Mouse (Mus musculus): Measurements from ENCODE around the gene Stat2. TPM values are rescaled to one million over a fixed set of nuclear protein-coding genes. Genes with fewer than 3 reads are reported as not detected.
"Not testable (repeated sequence)": the region's sequence is repeated elsewhere in the genome, so short reads cannot be mapped to it uniquely, and the experiment has no call there.

Stat2 gene
- polyA plus RNA-seq, 1 experiment from 2014 or later = 16.4 TPM

DNA sequence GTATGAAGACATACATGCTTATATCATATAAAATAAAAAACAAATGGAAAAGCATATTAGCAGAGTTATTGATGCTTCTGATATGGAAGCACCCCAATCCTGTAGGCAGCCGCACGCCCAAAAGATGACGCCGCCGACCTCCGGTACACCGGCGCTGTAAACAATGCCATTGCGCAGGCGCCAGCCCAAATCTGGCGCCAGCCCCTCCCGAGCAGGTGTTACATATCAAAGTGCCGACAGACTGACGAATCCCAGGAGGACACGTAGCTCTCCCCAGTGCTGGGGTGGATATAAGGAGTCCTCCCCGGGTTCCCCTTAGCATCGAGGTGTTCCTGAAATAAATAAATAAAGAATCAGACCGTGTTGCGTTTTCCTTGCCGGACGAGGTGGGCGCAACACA, 8.1 kb upstream of the Stat2 start:
- H3K36me3 ChIP-seq (ENCODE audit: control insufficient read depth, insufficient read depth, low read length) = no peaks in the 10 kb centered on the region
- H3K27ac ChIP-seq (ENCODE audit: low read depth, low read length) = no peak overlapping the region
- H3K4me1 ChIP-seq (replicated peaks; ENCODE audit: control insufficient read depth, insufficient read depth, low read length) = no peaks in the 10 kb centered on the region
- 84% methylated on average over 22 of the region's 22 CpGs for WGBS
- no peak overlapping the region for H3K4me3 ChIP-seq (ENCODE audit: low read depth, low read length)
- no peaks in the 10 kb centered on the region for H3K9me3 ChIP-seq (ENCODE audit: control insufficient read depth, low read length)
- DNase-seq (ENCODE audit: low spot score) = no peak
- H3K27me3 ChIP-seq (ENCODE audit: control insufficient read depth, insufficient read depth, low read length) = no peaks in the 10 kb centered on the region
- H3K9ac ChIP-seq (ENCODE audit: low read length) = no peak overlapping the region
- H3K4me2 ChIP-seq (ENCODE audit: low read depth, low read length, severe bottlenecking) = no peak overlapping the region
- ATAC-seq (replicated peaks; ENCODE audit: low FRiP score) = no peak

GRCm38 (mm10) chr10:128263393-128264310, 6.7 kb upstream of the Stat2 start:
- Histone ChIP-seq H3K36me3 (ENCODE audit: control insufficient read depth, insufficient read depth, low read length) (no peaks in the 10 kb centered on the region), H3K4me1 (replicated peaks; ENCODE audit: control insufficient read depth, insufficient read depth, low read length) (no peaks in the 10 kb centered on the region), H3K4me2 (ENCODE audit: low read depth, low read length, severe bottlenecking) (no peak overlapping the region), H3K27ac (ENCODE audit: low read depth, low read length) (no peak overlapping the region), H3K9me3 (ENCODE audit: control insufficient read depth, low read length) (no peaks in the 10 kb centered on the region), H3K27me3 (ENCODE audit: control insufficient read depth, insufficient read depth, low read length) (no peaks in the 10 kb centered on the region), H3K9ac (ENCODE audit: low read length) (no peak overlapping the region), H3K4me3 (ENCODE audit: low read depth, low read length) (no peak overlapping the region)
- WGBS = 87% methylated on average over 6 of the region's 6 CpGs
- DNase-seq (ENCODE audit: low spot score) = no peak
- no peak for ATAC-seq (replicated peaks; ENCODE audit: low FRiP score)

DNA sequence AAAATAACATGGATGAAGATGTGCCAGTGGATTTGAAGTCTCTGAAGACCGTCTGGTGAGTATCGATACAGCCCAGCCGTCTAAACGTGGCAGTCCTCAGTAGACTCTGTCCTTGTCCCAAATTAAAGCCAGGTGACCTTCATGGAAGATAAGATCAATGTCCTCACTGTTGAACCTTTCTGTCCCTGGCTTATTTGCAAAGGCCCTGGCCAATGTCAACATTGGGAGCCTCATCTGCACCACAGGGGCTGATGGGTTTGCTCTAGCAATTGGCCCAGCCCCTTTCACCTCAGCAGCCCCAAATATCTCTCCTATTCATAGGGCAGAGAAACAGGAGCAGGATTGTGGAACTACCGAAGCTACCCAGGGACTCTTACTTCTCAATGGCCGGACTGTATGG, 2.0 kb upstream of the Stat2 start, which contains the start of gene Apof:
Apof (plus strand) TSS at position 301 of the 400 bp plus-strand sequence.
- H3K4me1 ChIP-seq (replicated peaks; ENCODE audit: control insufficient read depth, insufficient read depth, low read length) = no peaks in the 10 kb centered on the region
- WGBS = 81% methylated on average over 6 of the region's 6 CpGs
- H3K36me3 ChIP-seq (ENCODE audit: control insufficient read depth, insufficient read depth, low read length) = no peaks in the 10 kb centered on the region
- H3K9ac ChIP-seq (ENCODE audit: low read length) = no peak within 1 kb of the TSS
- ATAC-seq (replicated peaks; ENCODE audit: low FRiP score) (no peak), DNase-seq (ENCODE audit: low spot score) (no peak)
- H3K4me2 ChIP-seq (ENCODE audit: low read depth, low read length, severe bottlenecking) = no peak within 1 kb of the TSS
- no peak within 1 kb of the TSS for H3K4me3 ChIP-seq (ENCODE audit: low read depth, low read length)
- no peaks in the 10 kb centered on the region for H3K27me3 ChIP-seq (ENCODE audit: control insufficient read depth, insufficient read depth, low read length)
- H3K27ac ChIP-seq (ENCODE audit: low read depth, low read length) = no peak within 1 kb of the TSS
- H3K9me3 ChIP-seq (ENCODE audit: control insufficient read depth, low read length) = no peaks in the 10 kb centered on the region

DNA sequence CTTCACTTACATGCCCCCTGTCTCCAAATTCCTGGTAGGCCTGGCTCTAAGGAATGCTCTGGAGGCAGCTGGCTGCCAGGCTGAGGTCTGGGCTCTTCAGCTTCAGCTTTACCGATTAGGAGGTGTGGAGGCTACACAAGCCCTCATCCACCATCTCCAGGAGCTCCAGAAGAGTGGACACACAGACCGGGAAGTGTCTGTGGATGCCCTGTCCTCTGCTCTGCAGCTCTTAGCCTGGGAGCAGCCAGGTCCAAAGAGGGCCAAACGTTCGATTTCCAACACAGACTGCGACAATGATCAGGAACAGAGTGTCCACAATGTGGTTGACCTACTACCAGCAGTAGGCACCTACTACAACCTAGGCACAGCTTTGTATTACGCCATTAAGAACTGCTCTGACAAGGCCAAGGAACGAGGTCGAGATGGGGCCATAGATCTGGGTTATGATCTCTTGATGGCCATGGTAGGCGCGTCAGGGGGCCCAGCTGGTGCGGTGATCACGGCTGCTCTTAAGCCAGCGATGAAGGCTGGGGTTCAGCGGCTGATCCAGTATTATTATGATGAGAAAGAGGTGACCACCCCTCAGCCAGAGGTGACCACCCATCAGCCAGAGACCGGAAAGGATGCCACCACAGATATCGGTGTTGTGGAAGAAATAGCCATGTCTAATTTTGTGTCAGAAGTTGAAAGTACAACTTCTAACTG, 1.0 kb upstream of the Stat2 start:
- Histone ChIP-seq H3K4me3 (ENCODE audit: low read depth, low read length) (no peak overlapping the region), H3K9me3 (ENCODE audit: control insufficient read depth, low read length) (no peaks in the 10 kb centered on the region), H3K27ac (ENCODE audit: low read depth, low read length) (no peak overlapping the region), H3K9ac (ENCODE audit: low read length) (no peak overlapping the region), H3K27me3 (ENCODE audit: control insufficient read depth, insufficient read depth, low read length) (no peaks in the 10 kb centered on the region), H3K4me1 (replicated peaks; ENCODE audit: control insufficient read depth, insufficient read depth, low read length) (no peaks in the 10 kb centered on the region), H3K36me3 (ENCODE audit: control insufficient read depth, insufficient read depth, low read length) (no peaks in the 10 kb centered on the region), H3K4me2 (ENCODE audit: low read depth, low read length, severe bottlenecking) (no peak overlapping the region)
- WGBS = 91% methylated on average over 16 of the region's 16 CpGs
- ATAC-seq (replicated peaks; ENCODE audit: low FRiP score) (no peak), DNase-seq (ENCODE audit: low spot score) (no peak)

DNA sequence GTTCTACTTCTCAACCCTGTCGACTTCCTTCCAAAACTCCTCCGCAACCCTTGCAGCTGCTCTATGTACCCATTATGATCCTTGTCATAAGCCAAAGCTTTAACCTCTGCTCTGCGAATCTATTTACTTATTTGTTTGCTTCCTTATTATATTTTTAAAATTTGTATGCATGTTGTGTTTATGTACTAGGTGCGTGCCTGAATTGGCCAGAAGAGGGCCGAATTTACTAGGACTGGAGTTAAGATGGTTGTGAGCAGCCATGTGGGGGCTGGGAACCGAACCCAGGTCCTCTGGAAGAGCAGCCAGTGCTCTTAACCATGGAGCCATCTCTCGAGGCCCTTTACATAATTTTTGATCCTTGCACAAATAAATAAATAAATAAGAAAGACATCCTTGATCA, 507 bp downstream of the Stat2 start:
- Histone ChIP-seq H3K4me1 (replicated peaks; ENCODE audit: control insufficient read depth, insufficient read depth, low read length) (no peaks in the 10 kb centered on the region), H3K9me3 (ENCODE audit: control insufficient read depth, low read length) (no peaks in the 10 kb centered on the region), H3K4me2 (ENCODE audit: low read depth, low read length, severe bottlenecking) (peak overlapping the region; percentile 53), H3K4me3 (ENCODE audit: low read depth, low read length) (peak overlapping the region; percentile 73), H3K27ac (ENCODE audit: low read depth, low read length) (peak overlapping the region; percentile 67; the same call in 1 of the 2 replicates), H3K9ac (ENCODE audit: low read length) (peak overlapping the region; percentile 76), H3K27me3 (ENCODE audit: control insufficient read depth, insufficient read depth, low read length) (no peaks in the 10 kb centered on the region), H3K36me3 (ENCODE audit: control insufficient read depth, insufficient read depth, low read length) (no peaks in the 10 kb centered on the region)
- 44% methylated on average over 7 of the region's 7 CpGs for WGBS
- no peak for DNase-seq (ENCODE audit: low spot score)
- no peak for ATAC-seq (replicated peaks; ENCODE audit: low FRiP score)

- H3K9ac ChIP-seq (ENCODE audit: low read length) = no peak overlapping the region
- no peaks in the 10 kb centered on the region for H3K27me3 ChIP-seq (ENCODE audit: control insufficient read depth, insufficient read depth, low read length)
- no peaks in the 10 kb centered on the region for H3K36me3 ChIP-seq (ENCODE audit: control insufficient read depth, insufficient read depth, low read length)
- 66% methylated on average over 2 of the region's 2 CpGs for WGBS
- no peak overlapping the region for H3K4me2 ChIP-seq (ENCODE audit: low read depth, low read length, severe bottlenecking)
- H3K9me3 ChIP-seq (ENCODE audit: control insufficient read depth, low read length) = no peaks in the 10 kb centered on the region
- H3K27ac ChIP-seq (ENCODE audit: low read depth, low read length) = no peak overlapping the region
- DNase-seq (ENCODE audit: low spot score) (no peak), ATAC-seq (replicated peaks; ENCODE audit: low FRiP score) (no peak)
- H3K4me1 ChIP-seq (replicated peaks; ENCODE audit: control insufficient read depth, insufficient read depth, low read length) = no peaks in the 10 kb centered on the region
- no peak overlapping the region for H3K4me3 ChIP-seq (ENCODE audit: low read depth, low read length)
These were observed 1.5 kb downstream of the Stat2 start for GRCm38 (mm10) chr10:128271883-128272282.

DNA sequence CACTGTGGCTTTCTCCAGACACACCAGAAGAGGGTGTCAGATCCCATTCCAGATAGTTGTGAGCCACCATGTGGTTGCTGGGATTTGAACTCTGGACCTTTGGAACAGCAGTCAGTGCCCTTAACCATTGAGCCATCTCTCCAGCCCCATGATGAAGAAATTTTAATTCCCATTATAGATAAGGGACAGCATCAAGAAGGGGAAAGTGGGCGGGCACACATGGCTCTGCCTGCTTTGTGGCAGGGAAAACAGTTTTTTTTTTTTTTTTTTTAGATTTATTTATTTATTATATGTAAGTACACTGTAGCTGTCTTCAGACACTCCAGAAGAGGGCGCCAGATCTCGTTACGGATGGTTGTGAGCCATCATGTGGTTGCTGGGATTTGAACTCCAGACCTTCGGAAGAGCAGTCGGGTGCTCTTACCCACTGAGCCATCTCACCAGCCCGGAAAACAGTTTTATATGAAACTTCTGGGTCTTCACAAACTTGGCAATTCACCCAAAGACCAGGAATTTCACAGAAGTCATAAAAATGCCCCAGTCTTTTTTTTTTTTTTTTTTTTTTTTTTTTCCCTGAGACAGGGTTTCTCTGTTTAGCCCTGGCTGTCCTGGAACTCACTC, 2.6 kb downstream of the Stat2 start:
- not testable (repeated sequence) for H3K9me3 ChIP-seq (ENCODE audit: control insufficient read depth, low read length); H3K9ac ChIP-seq (ENCODE audit: low read length); H3K36me3 ChIP-seq (ENCODE audit: control insufficient read depth, insufficient read depth, low read length); H3K27ac ChIP-seq (ENCODE audit: low read depth, low read length); H3K27me3 ChIP-seq (ENCODE audit: control insufficient read depth, insufficient read depth, low read length); DNase-seq (ENCODE audit: low spot score); H3K4me1 ChIP-seq (replicated peaks; ENCODE audit: control insufficient read depth, insufficient read depth, low read length); H3K4me2 ChIP-seq (ENCODE audit: low read depth, low read length, severe bottlenecking); H3K4me3 ChIP-seq (ENCODE audit: low read depth, low read length); ATAC-seq (replicated peaks; ENCODE audit: low FRiP score)
- 91% methylated on average over 4 of the region's 7 CpGs for WGBS

DNA sequence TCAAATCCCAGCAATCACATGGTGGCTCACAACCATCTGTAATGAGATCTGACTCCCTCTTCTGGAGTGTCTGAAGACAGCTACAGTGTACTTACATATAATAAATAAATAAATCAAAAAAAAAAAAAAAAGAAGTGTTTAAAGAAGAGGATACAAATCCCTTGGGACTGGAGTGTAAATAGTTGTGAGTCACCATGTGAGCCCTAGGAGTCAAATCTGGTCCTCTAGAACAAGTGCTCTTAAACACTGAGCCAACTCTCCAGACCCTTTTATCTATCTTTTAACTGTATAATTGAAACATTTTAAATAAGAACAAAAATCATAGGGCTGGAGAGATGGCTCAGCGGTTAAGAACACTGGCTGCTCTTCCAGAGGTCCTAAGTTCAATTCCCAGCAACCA, 5.0 kb downstream of the Stat2 start:
- H3K27ac ChIP-seq (ENCODE audit: low read depth, low read length); H3K27me3 ChIP-seq (ENCODE audit: control insufficient read depth, insufficient read depth, low read length); H3K4me3 ChIP-seq (ENCODE audit: low read depth, low read length); H3K4me1 ChIP-seq (replicated peaks; ENCODE audit: control insufficient read depth, insufficient read depth, low read length); H3K9ac ChIP-seq (ENCODE audit: low read length); H3K9me3 ChIP-seq (ENCODE audit: control insufficient read depth, low read length); DNase-seq (ENCODE audit: low spot score); H3K36me3 ChIP-seq (ENCODE audit: control insufficient read depth, insufficient read depth, low read length); ATAC-seq (replicated peaks; ENCODE audit: low FRiP score); H3K4me2 ChIP-seq (ENCODE audit: low read depth, low read length, severe bottlenecking): not testable (repeated sequence)
- WGBS = 91% methylated on average over 1 of the region's 1 CpGs
